Mouse (Mus musculus) erythroid progenitor cell, adult 5-6 weeks (primary cell): ENCODE results near the gene Leo1. TPM values are rescaled to one million over a fixed set of nuclear protein-coding genes. Genes with fewer than 3 reads are reported as not detected.

Experiments used
- total RNA-seq, 2 experiments: library from RNA; stranded (forward) in 1 of 2; stranded (reverse) in 1 of 2; fragments of 150-400 nt in 1 of 2; fragments of 186-747, 209-891 nt in 1 of 2; gene quantifications; 2 replicates each; pipeline versions ENCODE4 v1.2.3 to v1.2.4; 2015 to 2017; ENCODE audit warnings: low replicate concordance in 2 of 2

Gene Leo1
- total RNA-seq, 2 experiments from 2014 or later, result 4.6 to 17.5 TPM

Other genes with a start within 250 kb of the Leo1 start
- not detected in 2 replicates for gene Myo5c, start 209.5 kb upstream of the Leo1 start, total RNA-seq (2015; ENCODE audit: low replicate concordance)
- not detected in 2 replicates for gene Myo5c, start 209.5 kb upstream of the Leo1 start, total RNA-seq (2017; ENCODE audit: low replicate concordance)
- not detected in 2 replicates for gene Gnb5, start 135.2 kb upstream of the Leo1 start, total RNA-seq (2015; ENCODE audit: low replicate concordance)
- 1.5 TPM in 1 of 2 replicates, not detected in the other for gene Gnb5, start 135.2 kb upstream of the Leo1 start, total RNA-seq (2017; ENCODE audit: low replicate concordance)
- not detected in 2 replicates for gene Bcl2l10, start 93.8 kb upstream of the Leo1 start, total RNA-seq (2015; ENCODE audit: low replicate concordance)
- gene Bcl2l10, start 93.8 kb upstream of the Leo1 start, total RNA-seq (2017; ENCODE audit: low replicate concordance), result not detected in 2 replicates
- gene Mapk6, start 31.5 kb upstream of the Leo1 start, total RNA-seq (2015; ENCODE audit: low replicate concordance), result 7.1 and 8.3 TPM in 2 replicates
- 4.1 and 6.8 TPM in 2 replicates for gene Mapk6, start 31.5 kb upstream of the Leo1 start, total RNA-seq (2017; ENCODE audit: low replicate concordance)
- 10.9 and 16.2 TPM in 2 replicates for gene Tmod3, start 118.1 kb downstream of the Leo1 start, total RNA-seq (2015; ENCODE audit: low replicate concordance)
- 16.9 and 42.4 TPM in 2 replicates for gene Tmod3, start 118.1 kb downstream of the Leo1 start, total RNA-seq (2017; ENCODE audit: low replicate concordance)
- gene Tmod2, start 169.8 kb downstream of the Leo1 start, total RNA-seq (2015; ENCODE audit: low replicate concordance), result not detected in 2 replicates
- not detected in 2 replicates for gene Tmod2, start 169.8 kb downstream of the Leo1 start, total RNA-seq (2017; ENCODE audit: low replicate concordance)
- not detected in 2 replicates for gene Lysmd2, start 184.2 kb downstream of the Leo1 start, total RNA-seq (2015; ENCODE audit: low replicate concordance)
- not detected in 2 replicates for gene Lysmd2, start 184.2 kb downstream of the Leo1 start, total RNA-seq (2017; ENCODE audit: low replicate concordance)
- not detected in 2 replicates for gene Scg3, start 242.5 kb downstream of the Leo1 start, total RNA-seq (2015; ENCODE audit: low replicate concordance)
- not detected in 2 replicates for gene Scg3, start 242.5 kb downstream of the Leo1 start, total RNA-seq (2017; ENCODE audit: low replicate concordance)